Mouse (Mus musculus): Measurements from ENCODE around the gene Zfp39. TPM values are rescaled to one million over a fixed set of nuclear protein-coding genes. Genes with fewer than 3 reads are reported as not detected.
"Not testable (repeated sequence)": the region's sequence is repeated elsewhere in the genome, so short reads cannot be mapped to it uniquely, and the experiment has no call there.

Zfp39 gene
- polyA plus RNA-seq, 1 experiment from 2014 or later = 8.8 TPM

GRCm38 (mm10) chr11:58867954-58868330, 36.1 kb downstream of the Zfp39 start:
- WGBS = 89% methylated on average over 6 of the region's 6 CpGs
- no peak for ATAC-seq (replicated peaks; ENCODE audit: low FRiP score)

GRCm38 (mm10) chr11:58867039-58867953, 36.7 kb downstream of the Zfp39 start, which contains the start of gene 2810021J22Rik:
2810021J22Rik (plus strand) TSS chr11:58867216.
- Histone ChIP-seq H3K27ac (ENCODE audit: low read depth, low read length) (peak within 1 kb of the TSS; percentile 64), H3K9ac (ENCODE audit: low read length) (peak within 1 kb of the TSS; percentile 88), H3K4me3 (ENCODE audit: low read depth, low read length) (peak within 1 kb of the TSS; percentile 79), H3K9me3 (ENCODE audit: control insufficient read depth, low read length) (no peaks in the 10 kb centered on the region), H3K4me2 (ENCODE audit: low read depth, low read length, severe bottlenecking) (peak within 1 kb of the TSS; percentile 71), H3K4me1 (replicated peaks; ENCODE audit: control insufficient read depth, insufficient read depth, low read length) (peaks cover 5% of the 10 kb centered on the region), H3K27me3 (ENCODE audit: control insufficient read depth, insufficient read depth, low read length) (no peaks in the 10 kb centered on the region), H3K36me3 (ENCODE audit: control insufficient read depth, insufficient read depth, low read length) (no peaks in the 10 kb centered on the region)
- peak; percentile 94 for ATAC-seq (replicated peaks; ENCODE audit: low FRiP score)
- 4% methylated on average over 37 of the region's 37 CpGs for WGBS
- DNase-seq (ENCODE audit: low spot score) = peak; percentile 85

More at GRCm38 (mm10) chr11:58867954-58868330, 36.1 kb downstream of the Zfp39 start:
- Histone ChIP-seq H3K9me3 (ENCODE audit: control insufficient read depth, low read length) (no peaks in the 10 kb centered on the region), H3K27me3 (ENCODE audit: control insufficient read depth, insufficient read depth, low read length) (no peaks in the 10 kb centered on the region), H3K4me3 (ENCODE audit: low read depth, low read length) (peak overlapping the region; percentile 79), H3K36me3 (ENCODE audit: control insufficient read depth, insufficient read depth, low read length) (no peaks in the 10 kb centered on the region), H3K4me2 (ENCODE audit: low read depth, low read length, severe bottlenecking) (peak overlapping the region; percentile 71), H3K27ac (ENCODE audit: low read depth, low read length) (no peak overlapping the region), H3K9ac (ENCODE audit: low read length) (peak overlapping the region; percentile 88), H3K4me1 (replicated peaks; ENCODE audit: control insufficient read depth, insufficient read depth, low read length) (peaks cover 5% of the 10 kb centered on the region)
- DNase-seq (ENCODE audit: low spot score) = no peak

DNA sequence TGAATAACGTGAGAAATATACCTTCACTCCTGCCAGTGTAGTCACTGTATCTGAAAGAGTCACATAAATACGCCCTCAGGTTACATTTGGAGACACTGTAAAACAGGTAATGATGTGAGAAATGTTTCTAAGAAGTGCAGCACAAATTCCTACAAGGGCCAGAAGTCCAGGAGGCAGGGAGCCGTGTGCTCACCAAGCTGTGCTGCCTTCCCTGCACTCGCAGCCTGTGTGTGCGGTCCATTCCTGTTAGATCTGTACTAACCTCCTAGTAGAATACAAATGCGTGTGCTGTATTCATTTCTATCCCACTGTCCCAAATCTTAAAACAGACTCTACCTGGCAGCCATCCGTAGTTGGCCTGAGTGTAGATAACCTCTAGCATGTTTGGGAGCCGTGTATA, 43.3 kb downstream of the Zfp39 start:
- Histone ChIP-seq H3K4me3 (ENCODE audit: low read depth, low read length) (no peak overlapping the region), H3K4me2 (ENCODE audit: low read depth, low read length, severe bottlenecking) (no peak overlapping the region), H3K9me3 (ENCODE audit: control insufficient read depth, low read length) (peaks cover 11% of the 10 kb centered on the region), H3K9ac (ENCODE audit: low read length) (no peak overlapping the region), H3K4me1 (replicated peaks; ENCODE audit: control insufficient read depth, insufficient read depth, low read length) (no peaks in the 10 kb centered on the region), H3K36me3 (ENCODE audit: control insufficient read depth, insufficient read depth, low read length) (peaks cover 19% of the 10 kb centered on the region), H3K27ac (ENCODE audit: low read depth, low read length) (no peak overlapping the region), H3K27me3 (ENCODE audit: control insufficient read depth, insufficient read depth, low read length) (no peaks in the 10 kb centered on the region)
- 95% methylated on average over 8 of the region's 8 CpGs for WGBS
- DNase-seq (ENCODE audit: low spot score) (no peak), ATAC-seq (replicated peaks; ENCODE audit: low FRiP score) (no peak)

DNA sequence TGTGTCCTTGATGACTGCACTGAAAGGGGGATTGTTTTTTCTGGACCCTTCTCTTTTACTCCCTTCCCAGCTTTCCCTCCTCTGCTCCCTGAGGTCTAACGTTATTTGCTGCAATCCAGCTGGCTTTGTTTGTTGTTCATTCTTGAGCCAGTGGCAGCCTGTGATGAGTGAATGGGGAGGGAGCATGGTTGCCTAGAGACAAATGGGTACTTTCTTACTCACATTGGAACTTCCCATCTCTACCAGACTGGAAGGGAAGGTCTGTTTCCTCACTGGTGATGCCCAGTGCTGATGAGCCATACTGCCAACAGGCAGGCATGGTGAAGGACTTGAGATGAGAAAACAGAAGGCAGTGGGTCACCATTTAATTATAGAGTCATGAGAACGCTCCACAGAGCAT, 54.3 kb downstream of the Zfp39 start:
- Histone ChIP-seq H3K4me2 (ENCODE audit: low read depth, low read length, severe bottlenecking) (no peak overlapping the region), H3K9me3 (ENCODE audit: control insufficient read depth, low read length) (no peaks in the 10 kb centered on the region), H3K4me3 (ENCODE audit: low read depth, low read length) (no peak overlapping the region), H3K9ac (ENCODE audit: low read length) (no peak overlapping the region), H3K36me3 (ENCODE audit: control insufficient read depth, insufficient read depth, low read length) (peaks cover 4% of the 10 kb centered on the region; the same call in 1 of the 2 replicates), H3K4me1 (replicated peaks; ENCODE audit: control insufficient read depth, insufficient read depth, low read length) (peaks cover 3% of the 10 kb centered on the region; the same call in 1 of the 2 replicates), H3K27ac (ENCODE audit: low read depth, low read length) (no peak overlapping the region), H3K27me3 (ENCODE audit: control insufficient read depth, insufficient read depth, low read length) (no peaks in the 10 kb centered on the region)
- WGBS = 68% methylated on average over 2 of the region's 2 CpGs
- ATAC-seq (replicated peaks; ENCODE audit: low FRiP score) = no peak
- no peak for DNase-seq (ENCODE audit: low spot score)

DNA sequence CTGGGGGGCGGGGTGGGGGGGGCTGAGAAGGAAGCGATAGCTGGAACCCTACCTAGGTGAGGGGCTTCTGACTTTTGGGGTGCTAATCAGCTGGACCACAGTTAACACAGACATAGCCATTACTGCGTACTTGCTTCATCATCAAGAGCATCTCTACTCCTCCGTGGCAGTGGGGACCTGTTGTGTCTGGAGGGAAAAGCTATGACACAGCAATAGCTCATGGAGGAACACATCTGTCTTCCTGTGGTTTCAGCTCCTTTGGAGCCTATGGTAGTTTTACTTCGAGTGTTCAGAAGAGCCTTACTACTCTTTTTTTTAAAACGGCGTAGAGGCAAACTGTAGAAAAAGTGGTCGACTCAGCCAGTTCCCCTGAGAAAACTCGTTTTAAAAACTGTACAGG, 56.4 kb downstream of the Zfp39 start:
- WGBS = 49% methylated on average over 9 of the region's 9 CpGs

DNA sequence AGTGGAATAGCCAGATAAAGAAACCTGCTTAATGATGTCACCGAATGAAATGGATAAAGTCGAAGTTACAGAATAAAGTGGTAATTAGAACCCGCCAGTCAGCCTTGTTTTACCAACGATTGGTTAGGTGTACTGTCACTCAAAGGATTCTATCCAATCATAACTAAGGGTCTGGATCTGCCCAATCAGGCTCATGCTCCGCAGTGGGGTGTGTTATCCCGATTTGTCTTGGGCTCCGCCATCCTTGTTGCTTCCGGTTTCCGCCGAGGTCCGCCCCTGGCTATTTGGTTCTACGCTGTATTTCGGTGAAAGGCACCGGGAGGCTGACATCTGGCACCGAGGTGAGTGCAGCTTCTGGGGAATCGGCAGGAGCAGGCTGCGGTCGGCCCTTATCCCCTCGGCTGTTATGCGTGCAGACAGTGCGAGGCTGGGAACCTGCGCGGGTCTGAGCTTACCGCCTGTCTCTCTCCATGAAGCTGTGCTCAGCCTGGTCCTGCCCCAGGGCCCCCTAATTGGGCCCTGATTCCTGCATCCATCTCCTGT, 57.0 kb downstream of the Zfp39 start, which contains the start of gene Gm12258:
TSS of gene Gm12258 (plus strand) at position 240 of the 543 bp plus-strand sequence.
- Histone ChIP-seq H3K4me2 (ENCODE audit: low read depth, low read length, severe bottlenecking) (peak within 1 kb of the TSS; percentile 79), H3K9me3 (ENCODE audit: control insufficient read depth, low read length) (no peaks in the 10 kb centered on the region), H3K27ac (ENCODE audit: low read depth, low read length) (no peak within 1 kb of the TSS), H3K4me3 (ENCODE audit: low read depth, low read length) (peak within 1 kb of the TSS; percentile 74), H3K9ac (ENCODE audit: low read length) (peak within 1 kb of the TSS; percentile 77), H3K27me3 (ENCODE audit: control insufficient read depth, insufficient read depth, low read length) (no peaks in the 10 kb centered on the region), H3K4me1 (replicated peaks; ENCODE audit: control insufficient read depth, insufficient read depth, low read length) (peaks cover 3% of the 10 kb centered on the region; the same call in 1 of the 2 replicates), H3K36me3 (ENCODE audit: control insufficient read depth, insufficient read depth, low read length) (peaks cover 4% of the 10 kb centered on the region; the same call in 1 of the 2 replicates)
- ATAC-seq (replicated peaks; ENCODE audit: low FRiP score) (peak; percentile 100), DNase-seq (ENCODE audit: low spot score) (peak; percentile 86)
- under 1% methylated on average over 24 of the region's 24 CpGs for WGBS

More for the DNA sequence above, 56.4 kb downstream of the Zfp39 start:
- Histone ChIP-seq H3K9me3 (ENCODE audit: control insufficient read depth, low read length) (no peaks in the 10 kb centered on the region), H3K27ac (ENCODE audit: low read depth, low read length) (no peak overlapping the region), H3K27me3 (ENCODE audit: control insufficient read depth, insufficient read depth, low read length) (no peaks in the 10 kb centered on the region), H3K4me2 (ENCODE audit: low read depth, low read length, severe bottlenecking) (peak overlapping the region; percentile 79), H3K9ac (ENCODE audit: low read length) (peak overlapping the region; percentile 77), H3K36me3 (ENCODE audit: control insufficient read depth, insufficient read depth, low read length) (peaks cover 4% of the 10 kb centered on the region; the same call in 1 of the 2 replicates), H3K4me1 (replicated peaks; ENCODE audit: control insufficient read depth, insufficient read depth, low read length) (peaks cover 3% of the 10 kb centered on the region; the same call in 1 of the 2 replicates), H3K4me3 (ENCODE audit: low read depth, low read length) (peak overlapping the region; percentile 74)
- no peak for ATAC-seq (replicated peaks; ENCODE audit: low FRiP score)
- no peak for DNase-seq (ENCODE audit: low spot score)

DNA sequence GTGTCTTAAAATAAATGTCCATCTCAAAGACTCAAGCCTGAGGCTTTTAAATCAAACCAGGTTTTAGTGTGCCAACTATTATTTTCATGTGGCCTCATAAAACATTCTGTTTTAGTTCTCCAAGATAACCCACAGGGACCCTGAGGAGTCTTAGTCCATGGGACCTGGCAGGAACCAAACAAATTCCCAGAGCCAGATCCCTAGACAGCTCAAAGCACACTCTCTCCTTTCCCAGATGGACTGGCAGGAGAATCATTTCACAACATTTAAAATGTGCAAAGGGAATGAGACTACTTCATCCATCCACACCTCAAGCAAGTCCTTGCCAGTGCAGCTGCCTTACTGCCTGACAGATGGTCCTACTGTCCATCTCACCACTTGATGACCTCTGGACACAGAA, 65.1 kb downstream of the Zfp39 start, which contains the start of gene Olfr311:
TSS of gene Olfr311 (plus strand) at position 301 of the 400 bp plus-strand sequence.
- not testable (repeated sequence) for H3K27ac ChIP-seq (ENCODE audit: low read depth, low read length); H3K27me3 ChIP-seq (ENCODE audit: control insufficient read depth, insufficient read depth, low read length); H3K9me3 ChIP-seq (ENCODE audit: control insufficient read depth, low read length); H3K4me3 ChIP-seq (ENCODE audit: low read depth, low read length); ATAC-seq (replicated peaks; ENCODE audit: low FRiP score); H3K36me3 ChIP-seq (ENCODE audit: control insufficient read depth, insufficient read depth, low read length); DNase-seq (ENCODE audit: low spot score); H3K9ac ChIP-seq (ENCODE audit: low read length); H3K4me2 ChIP-seq (ENCODE audit: low read depth, low read length, severe bottlenecking); H3K4me1 ChIP-seq (replicated peaks; ENCODE audit: control insufficient read depth, insufficient read depth, low read length)

Data from forebrain, embryonic 11.5 days (tissue).